Mouse (Mus musculus) thymus, postnatal 36 days (tissue): ENCODE measurements around the gene Htra2.
A peak's percentile ranks its signal among the peaks of the same experiment; 100 is the strongest.

Experiments used
- DNase-seq, 2 experiments: peaks; one replicate each; pipeline ENCODE4 v3.0.0; 2022; ENCODE audit warnings: mixed read lengths in 2 of 2

Gene Htra2

GRCm38 (mm10) chr6:83069488-83070246 lies 14.6 kb upstream of the Htra2 start:
- DNase-seq = no peak

GRCm38 (mm10) chr6:83068706-83069487 lies 13.8 kb upstream of the Htra2 start:
- DNase-seq = no peak

DNA sequence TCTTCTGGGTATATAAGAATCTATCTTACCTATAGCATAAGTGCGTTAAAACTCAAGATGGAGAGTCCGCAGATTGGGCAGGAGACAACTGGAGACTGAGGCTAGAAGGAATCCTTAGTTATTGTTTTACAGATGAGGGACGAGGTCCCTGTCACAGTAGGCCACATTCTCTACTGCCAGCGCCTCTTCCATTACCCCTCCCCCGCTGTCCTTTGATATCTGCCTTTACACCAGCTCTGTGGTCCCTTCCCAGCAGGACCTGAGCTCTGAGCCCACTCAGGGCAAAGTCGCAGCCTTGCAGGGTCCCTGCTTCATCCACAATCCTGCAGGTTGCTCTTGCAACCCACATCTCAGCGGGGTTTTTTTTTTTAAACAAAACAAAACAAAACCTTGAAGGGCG lies 13.1 kb upstream of the Htra2 start:
- DNase-seq = no peak

DNA sequence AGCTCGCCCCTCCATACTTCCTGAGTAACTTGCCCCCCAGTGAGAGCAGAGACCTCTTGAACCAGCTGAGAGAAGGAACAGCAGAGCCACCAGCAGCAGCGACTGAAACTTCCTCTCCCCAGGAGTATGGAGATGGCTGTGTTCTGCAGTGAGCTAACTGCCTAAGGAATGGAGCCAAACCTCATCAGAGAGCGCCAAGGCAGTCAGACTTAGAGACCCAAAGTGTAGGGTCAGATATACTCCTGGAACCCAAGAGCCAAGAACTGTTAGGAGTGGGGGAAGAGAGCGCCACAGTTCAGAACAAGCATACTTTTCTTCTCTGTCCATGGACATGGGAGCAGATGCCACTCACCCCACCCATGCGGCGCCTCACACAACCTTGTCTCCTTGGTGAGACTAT lies 11.4 kb upstream of the Htra2 start:
- no peak for DNase-seq

DNA sequence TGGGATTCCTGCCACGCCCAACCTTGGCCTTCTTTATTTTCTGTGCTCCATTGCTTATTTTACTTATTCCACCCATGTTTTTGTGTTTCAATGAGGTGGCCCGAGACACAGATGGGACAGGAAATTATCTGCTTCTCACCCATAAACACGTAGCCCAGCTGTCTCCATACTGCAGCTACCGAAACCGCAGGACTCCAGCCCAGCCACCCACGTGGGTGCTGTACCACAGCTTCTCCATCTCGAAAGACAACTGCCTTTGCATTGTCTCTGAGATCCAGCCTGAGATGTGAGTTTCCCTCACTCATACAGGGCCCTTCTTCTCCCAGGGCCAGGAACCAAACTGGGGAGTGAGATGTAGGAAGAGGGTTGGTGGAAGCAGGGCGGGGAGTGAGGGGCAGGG lies 10.9 kb upstream of the Htra2 start:
- peak; percentile 31 to 51 for DNase-seq

DNA sequence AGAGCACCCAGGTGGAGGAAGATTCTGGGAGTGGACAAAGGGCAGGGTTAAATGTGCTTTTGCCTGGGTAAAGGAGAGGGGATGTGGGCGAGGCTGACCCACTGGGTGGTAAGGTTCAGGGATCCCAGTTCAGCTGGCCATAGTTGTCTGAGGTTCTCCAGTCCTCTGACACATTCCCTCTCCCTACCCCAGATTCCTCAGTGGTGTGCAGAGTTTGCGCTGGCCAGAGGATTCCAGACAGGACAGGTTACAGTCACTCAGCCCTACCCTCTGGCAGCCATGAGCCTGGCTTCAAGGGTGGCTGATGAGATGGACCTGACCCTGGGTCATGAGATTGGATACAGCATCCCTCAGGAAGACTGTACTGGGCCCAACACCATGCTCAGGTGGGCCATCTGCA lies 3.7 kb upstream of the Htra2 start:
- DNase-seq = no peak

GRCm38 (mm10) chr6:83057790-83058189 lies 2.7 kb upstream of the Htra2 start, which contains the start of gene Dqx1:
Gene Dqx1, plus strand, starts transcription at chr6:83057844.
- DNase-seq = no peak

GRCm38 (mm10) chr6:83054074-83054851 lies 810 bp downstream of the Htra2 start, which contains the start of gene Aup1:
Gene Aup1, plus strand, starts transcription at chr6:83054521.
- DNase-seq = peak; percentile 97

DNA sequence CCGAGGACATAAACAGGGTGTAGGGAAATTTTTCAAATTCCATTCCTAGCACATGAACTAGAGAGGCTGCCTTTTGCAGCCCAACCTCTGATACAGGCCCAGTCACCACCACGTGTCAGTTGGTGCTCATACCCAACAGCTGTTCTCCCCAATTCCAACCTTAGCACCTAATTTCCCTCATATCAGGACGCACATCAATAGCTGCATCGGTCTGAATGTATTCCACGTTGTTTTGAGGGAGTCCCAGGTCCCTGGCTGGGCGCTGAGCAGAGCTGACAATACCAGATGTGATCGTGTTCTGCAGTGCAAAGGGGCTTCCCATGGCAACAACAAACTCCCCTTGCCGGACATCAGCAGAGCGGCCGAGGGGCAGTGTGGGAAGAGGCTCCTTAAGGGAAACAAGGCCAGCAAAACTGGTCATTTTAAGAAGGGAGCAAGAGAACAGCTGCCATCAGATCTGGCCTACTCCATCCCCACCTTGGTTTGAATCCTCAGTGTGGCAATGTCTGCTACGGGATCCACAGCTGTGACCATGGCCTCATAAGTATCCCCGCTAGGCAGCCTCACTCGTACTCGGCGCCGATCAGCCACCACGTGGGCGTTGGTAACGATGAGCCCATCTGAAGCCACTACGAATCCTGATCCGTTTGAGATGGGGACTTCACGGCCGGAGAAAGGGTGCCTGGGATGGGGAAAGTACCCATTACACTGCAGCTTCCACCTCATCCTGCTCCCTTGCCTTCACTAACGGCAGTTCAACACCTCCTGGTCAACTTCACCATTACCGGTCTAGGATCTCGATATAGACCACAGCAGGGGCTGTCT lies 1.7 kb downstream of the Htra2 start:
- DNase-seq = peak; percentile 16 to 27

- no peak for DNase-seq
Observed at GRCm38 (mm10) chr6:83049367-83049766, 5.7 kb downstream of the Htra2 start.

DNA sequence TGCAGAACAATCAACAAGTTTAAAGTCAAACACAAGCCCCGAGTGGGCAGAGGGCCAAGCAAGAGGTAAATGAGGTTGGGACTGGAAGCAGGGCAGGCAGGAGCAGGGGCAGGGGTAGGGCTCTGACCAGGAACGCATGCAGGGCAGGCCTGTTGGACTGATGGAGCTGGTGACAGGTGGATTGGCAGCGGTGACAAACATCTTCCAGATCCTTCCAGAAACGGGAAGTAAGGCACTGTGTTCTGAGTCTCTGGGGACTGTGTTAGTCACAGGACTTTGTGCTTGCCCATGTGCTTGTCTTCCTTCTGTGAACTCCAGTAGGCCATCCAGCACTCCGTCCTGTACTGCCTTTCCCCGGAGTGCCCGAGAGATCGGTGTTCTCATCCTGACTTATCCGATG lies 10.3 kb downstream of the Htra2 start:
- DNase-seq = no peak

- no peak for DNase-seq
Observed at GRCm38 (mm10) chr6:83043993-83044392, 11.1 kb downstream of the Htra2 start.

DNA sequence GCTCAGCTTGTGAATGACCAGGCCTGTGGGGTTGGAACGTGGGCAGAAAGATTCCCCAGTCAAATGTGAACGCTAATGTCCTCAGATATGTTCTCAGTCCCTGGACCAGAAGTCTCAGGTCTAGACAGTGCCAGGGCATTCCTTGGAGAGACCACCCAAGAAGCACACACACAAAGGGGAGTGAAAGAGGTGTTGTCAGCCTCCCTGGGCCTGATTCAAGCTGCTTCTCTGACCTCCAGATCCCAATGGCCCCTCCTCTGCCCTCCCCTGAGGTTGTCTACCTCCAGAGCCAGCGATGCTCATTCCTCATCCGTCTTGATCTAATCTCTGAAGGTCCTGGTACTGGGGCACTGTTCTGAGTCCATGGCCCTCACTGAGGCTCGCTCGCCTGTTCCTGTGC lies 11.5 kb downstream of the Htra2 start:
- no peak for DNase-seq

GRCm38 (mm10) chr6:83040601-83041000 lies 14.5 kb downstream of the Htra2 start:
- DNase-seq = no peak

- peak; percentile 90 to 95 for DNase-seq
Observed at GRCm38 (mm10) chr6:83038496-83039012, 16.5 kb downstream of the Htra2 start.

- DNase-seq = no peak
Observed at GRCm38 (mm10) chr6:83037188-83037587, 17.9 kb downstream of the Htra2 start.

- no peak for DNase-seq
Observed at GRCm38 (mm10) chr6:83034463-83035055, 20.5 kb downstream of the Htra2 start.

DNA sequence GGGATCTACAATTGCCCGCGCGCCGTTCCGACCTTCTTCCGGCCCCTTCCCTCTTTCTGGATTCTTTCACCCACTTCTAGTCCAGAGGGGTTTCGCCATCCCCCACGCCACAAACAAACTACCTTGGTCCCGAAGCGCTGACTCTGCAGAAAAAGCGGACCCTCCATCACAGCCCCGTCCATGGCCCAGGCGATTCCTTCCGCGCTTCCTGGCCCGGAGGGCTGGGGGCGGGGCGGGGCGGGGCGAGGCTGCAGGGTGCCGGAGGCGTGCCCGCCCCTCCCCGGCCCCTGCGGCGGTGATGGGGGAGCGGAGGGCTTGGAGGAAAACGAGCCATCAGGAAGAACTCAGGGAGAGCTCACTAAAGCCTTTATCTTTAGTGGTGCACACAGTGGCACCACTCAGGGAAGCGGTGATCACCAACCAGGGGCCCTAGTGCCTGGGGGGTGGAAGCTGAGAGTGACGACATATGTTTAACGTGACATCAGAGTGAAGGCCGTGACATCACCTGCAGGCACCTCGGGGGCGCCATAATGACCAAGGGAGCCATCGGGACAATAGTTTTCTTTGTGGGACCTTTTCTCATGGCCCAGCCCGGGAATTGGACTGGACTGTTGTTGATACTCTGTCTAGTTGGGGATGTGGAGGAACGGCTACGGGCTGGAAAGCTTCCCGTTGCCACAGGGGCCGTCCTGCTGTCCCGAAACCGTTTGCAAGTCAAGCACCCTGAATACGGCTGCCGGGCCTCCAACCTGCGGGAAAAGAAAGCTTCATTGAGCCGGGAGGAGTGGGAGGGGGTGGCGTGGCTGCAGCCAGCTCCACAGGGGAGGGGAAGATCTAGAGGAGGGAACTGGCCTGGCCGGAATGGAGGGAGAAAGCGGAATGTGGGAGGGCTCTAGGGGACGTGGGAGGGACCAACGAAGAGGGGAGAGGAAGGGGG lies 21.6 kb downstream of the Htra2 start, which contains the start of the genes Dok1 and Loxl3:
Gene Dok1, minus strand, starts transcription at position 223 of the 937 bp plus-strand sequence.
Gene Loxl3, plus strand, starts transcription at position 925 of the 937 bp plus-strand sequence.
- DNase-seq = peak; percentile 71 to 77

DNA sequence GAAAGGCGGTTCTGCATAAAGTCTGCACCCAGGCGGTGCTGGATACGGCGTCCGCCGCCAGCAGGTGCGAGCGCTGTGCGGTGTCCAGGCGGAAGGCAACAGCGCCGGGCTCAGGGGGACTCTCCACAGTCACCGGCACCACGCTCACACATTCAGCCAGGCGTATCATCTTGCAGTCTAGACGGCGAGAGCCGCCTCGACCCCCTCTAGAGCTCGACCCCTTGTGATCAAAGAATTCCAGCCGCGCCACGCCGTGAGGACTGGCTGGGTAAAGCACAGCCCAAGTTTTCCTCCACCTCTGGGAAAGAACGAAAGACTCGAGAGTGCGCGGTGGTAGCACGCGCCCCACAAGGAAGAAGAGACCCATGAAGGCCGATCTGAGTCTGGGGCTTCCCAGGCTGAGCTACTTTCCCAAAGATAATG lies 22.3 kb downstream of the Htra2 start:
- DNase-seq = peak; percentile 54 to 57

DNA sequence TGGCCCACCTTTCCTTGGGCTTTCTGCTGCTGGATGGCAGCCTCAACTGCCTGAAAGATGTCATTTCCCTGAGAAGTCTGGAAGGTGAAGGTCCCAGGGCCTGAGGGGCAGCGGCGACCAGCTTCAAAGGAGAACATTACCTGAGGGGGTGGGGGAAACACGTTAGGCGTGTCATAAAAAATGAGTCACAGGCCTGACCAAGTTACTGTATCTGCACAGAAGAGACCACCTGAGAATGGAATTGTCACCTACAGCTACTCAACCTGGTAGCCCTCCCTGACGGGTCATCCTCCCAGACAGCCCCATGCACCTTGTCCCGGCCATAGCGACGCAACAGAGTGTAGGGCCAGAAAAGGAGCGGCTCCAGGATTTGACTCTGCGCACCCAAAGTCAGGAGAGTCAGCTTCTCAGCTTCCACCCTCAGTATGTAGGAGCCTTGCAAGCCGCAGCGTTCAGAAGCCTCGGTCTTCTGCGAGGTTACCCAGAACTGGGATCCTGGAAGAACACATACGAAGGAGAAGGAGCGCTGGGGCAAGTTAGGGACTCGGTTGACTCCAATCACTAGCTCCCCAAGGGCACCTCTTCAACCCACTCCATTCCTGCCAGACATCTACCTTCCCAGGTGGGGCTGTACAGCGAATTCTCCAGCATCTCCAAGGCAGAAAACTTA lies 23.0 kb downstream of the Htra2 start:
- DNase-seq = no peak
